Mouse (Mus musculus) hindbrain, embryonic 16.5 days (tissue): ENCODE measurements around the gene Ripor1. TPM values are rescaled to one million over a fixed set of nuclear protein-coding genes. Genes with fewer than 3 reads are reported as not detected.

Experiments used
- ATAC-seq: fragments of 200-750 bp; cut with Nextera tagmentation; 2 replicates; pipeline ENCODE4 v1.8.0; 2017; ENCODE audit warnings: moderate TSS enrichment, moderate library complexity
- H3K27ac ChIP-seq: fragments of 300-500 bp; sonication (generic); 2 replicates; pipeline ENCODE4 v1.5.1; 2014; ENCODE audit warnings: low read depth, mild to moderate bottlenecking, control low read depth, low read length, moderate library complexity
- H3K27me3 ChIP-seq: fragments of 300-500 bp; sonication (generic); replicated peaks from 2 replicates; pipeline ENCODE4 v1.6.1; 2014; ENCODE audit warnings: low read length; ENCODE audit not compliant: control insufficient read depth, insufficient read depth
- H3K36me3 ChIP-seq: fragments of 300-500 bp; sonication (generic); 2 replicates; pipeline ENCODE4 v1.6.1; 2014; ENCODE audit warnings: mild to moderate bottlenecking, low read length, moderate library complexity, mixed read lengths; ENCODE audit not compliant: control insufficient read depth, insufficient read depth
- H3K4me1 ChIP-seq: fragments of 300-500 bp; sonication (generic); 2 replicates; pipeline ENCODE4 v1.6.1; 2014; ENCODE audit warnings: low read depth, low read length; ENCODE audit not compliant: control insufficient read depth, insufficient read depth
- H3K4me2 ChIP-seq: fragments of 300-500 bp; sonication (generic); 2 replicates; pipeline ENCODE4 v1.6.1; 2014; ENCODE audit warnings: mild to moderate bottlenecking, low read length, control low read depth, moderate library complexity
- H3K4me3 ChIP-seq: fragments of 300-500 bp; sonication (generic); 2 replicates; pipeline ENCODE4 v1.5.1; 2014; ENCODE audit warnings: mild to moderate bottlenecking, low read length, control low read depth, moderate library complexity
- H3K9ac ChIP-seq: fragments of 300-500 bp; sonication (generic); 2 replicates; pipeline ENCODE4 v1.6.1; 2014; ENCODE audit warnings: low read depth, mild to moderate bottlenecking, control low read depth, low read length, moderate library complexity
- H3K9me3 ChIP-seq: fragments of 300-500 bp; sonication (generic); 2 replicates; pipeline ENCODE4 v1.6.1; 2014; ENCODE audit warnings: mild to moderate bottlenecking, low read length, moderate library complexity; ENCODE audit not compliant: control insufficient read depth
- WGBS: fragments of 180-500 bp; shearing (Covaris S2); extraction: QIAGEN DNeasy Blood & Tissue Kit; methylation state at CpG from one replicate; pipeline ENCODE4 v1.1.7; 2014; 5-methylcytosine and 5-hydroxymethylcytosine counted together
- polyA plus RNA-seq: library from polyadenylated mRNA; unstranded; fragments of >200 nt; fragmentation: Nextera tagmentation; extraction: Ambion mirVana; gene quantifications from 2 replicates; pipeline ENCODE4 v1.2.1, GENCODE M21; 2015

Ripor1 gene
- polyA plus RNA-seq, 1 experiment from 2014 or later, result 37.2 TPM

- no peak overlapping the region for H3K4me2 ChIP-seq
- no peaks in the 10 kb centered on the region for H3K36me3 ChIP-seq
- ATAC-seq, result no peak
- no peaks in the 10 kb centered on the region for H3K27me3 ChIP-seq
- H3K9ac ChIP-seq, result no peak overlapping the region
- no peak overlapping the region for H3K27ac ChIP-seq
- no peaks in the 10 kb centered on the region for H3K9me3 ChIP-seq
- no peak overlapping the region for H3K4me3 ChIP-seq
- no peaks in the 10 kb centered on the region for H3K4me1 ChIP-seq
Observed at GRCm38 (mm10) chr8:105573427-105573826, 31.6 kb upstream of the Ripor1 start.

- Histone ChIP-seq H3K9me3 (no peaks in the 10 kb centered on the region), H3K4me2 (no peak overlapping the region), H3K27me3 (no peaks in the 10 kb centered on the region), H3K9ac (no peak overlapping the region), H3K4me3 (no peak overlapping the region), H3K4me1 (no peaks in the 10 kb centered on the region), H3K27ac (no peak overlapping the region), H3K36me3 (no peaks in the 10 kb centered on the region)
- 54% methylated on average over 6 of the region's 6 CpGs for WGBS
- no peak for ATAC-seq
Observed at GRCm38 (mm10) chr8:105574741-105575140, 30.3 kb upstream of the Ripor1 start.

- 28% methylated on average over 3 of the region's 3 CpGs for WGBS
- no peaks in the 10 kb centered on the region for H3K36me3 ChIP-seq
- no peaks in the 10 kb centered on the region for H3K9me3 ChIP-seq
- no peak overlapping the region for H3K27ac ChIP-seq
- H3K4me3 ChIP-seq, result no peak overlapping the region
- no peaks in the 10 kb centered on the region for H3K27me3 ChIP-seq
- ATAC-seq, result no peak
- H3K4me2 ChIP-seq, result no peak overlapping the region
- H3K9ac ChIP-seq, result no peak overlapping the region
- H3K4me1 ChIP-seq, result no peaks in the 10 kb centered on the region
Observed at GRCm38 (mm10) chr8:105575538-105575937, 29.5 kb upstream of the Ripor1 start.

GRCm38 (mm10) chr8:105579719-105580118 is 25.3 kb upstream of the Ripor1 start:
- H3K4me3 ChIP-seq, result no peak overlapping the region
- H3K4me2 ChIP-seq, result no peak overlapping the region
- WGBS, result 70% methylated on average over 3 of the region's 3 CpGs
- no peak for ATAC-seq
- no peaks in the 10 kb centered on the region for H3K36me3 ChIP-seq
- H3K9me3 ChIP-seq, result no peaks in the 10 kb centered on the region
- H3K4me1 ChIP-seq, result no peaks in the 10 kb centered on the region
- H3K9ac ChIP-seq, result no peak overlapping the region
- no peak overlapping the region for H3K27ac ChIP-seq
- no peaks in the 10 kb centered on the region for H3K27me3 ChIP-seq

- no peak overlapping the region for H3K4me2 ChIP-seq
- H3K4me1 ChIP-seq, result 0 out of 2 replicates have a peak, but pooled peaks cover 2% of the 10 kb centered on the region
- no peaks in the 10 kb centered on the region for H3K27me3 ChIP-seq
- no peaks in the 10 kb centered on the region for H3K9me3 ChIP-seq
- H3K27ac ChIP-seq, result no peak overlapping the region
- no peak overlapping the region for H3K9ac ChIP-seq
- no peak overlapping the region for H3K4me3 ChIP-seq
- 88% methylated on average over 2 of the region's 2 CpGs for WGBS
- H3K36me3 ChIP-seq, result no peaks in the 10 kb centered on the region
- no peak for ATAC-seq
Observed at GRCm38 (mm10) chr8:105592431-105592830, 12.6 kb upstream of the Ripor1 start.

GRCm38 (mm10) chr8:105593859-105594258 is 11.2 kb upstream of the Ripor1 start:
- 23% methylated on average over 15 of the region's 15 CpGs for WGBS
- Histone ChIP-seq H3K4me1 (0 out of 2 replicates have a peak, but pooled peaks cover 2% of the 10 kb centered on the region), H3K27me3 (no peaks in the 10 kb centered on the region), H3K36me3 (no peaks in the 10 kb centered on the region), H3K4me3 (no peak overlapping the region), H3K4me2 (peak overlapping the region; percentile 18), H3K9me3 (no peaks in the 10 kb centered on the region), H3K9ac (no peak overlapping the region), H3K27ac (no peak overlapping the region)
- no peak for ATAC-seq

GRCm38 (mm10) chr8:105594451-105595242 is 10.4 kb upstream of the Ripor1 start:
- no peaks in the 10 kb centered on the region for H3K27me3 ChIP-seq
- no peak overlapping the region for H3K27ac ChIP-seq
- WGBS, result 79% methylated on average over 18 of the region's 18 CpGs
- H3K9me3 ChIP-seq, result no peaks in the 10 kb centered on the region
- H3K4me3 ChIP-seq, result no peak overlapping the region
- H3K4me1 ChIP-seq, result 0 out of 2 replicates have a peak, but pooled peaks cover 2% of the 10 kb centered on the region
- H3K36me3 ChIP-seq, result no peaks in the 10 kb centered on the region
- ATAC-seq, result no peak
- H3K9ac ChIP-seq, result no peak overlapping the region
- no peak overlapping the region for H3K4me2 ChIP-seq

GRCm38 (mm10) chr8:105596362-105597034 is 8.6 kb upstream of the Ripor1 start:
- peak; percentile 71 for ATAC-seq
- WGBS, result 7% methylated on average over 14 of the region's 14 CpGs

GRCm38 (mm10) chr8:105598777-105599176 is 6.3 kb upstream of the Ripor1 start:
- Histone ChIP-seq H3K4me2 (no peak overlapping the region), H3K27me3 (no peaks in the 10 kb centered on the region), H3K4me1 (0 out of 2 replicates have a peak, but pooled peaks cover 1% of the 10 kb centered on the region), H3K27ac (no peak overlapping the region), H3K36me3 (no peaks in the 10 kb centered on the region), H3K9me3 (no peaks in the 10 kb centered on the region), H3K9ac (no peak overlapping the region), H3K4me3 (no peak overlapping the region)
- ATAC-seq, result no peak
- WGBS, result 80% methylated on average over 6 of the region's 6 CpGs

More at GRCm38 (mm10) chr8:105596362-105597034, 8.6 kb upstream of the Ripor1 start:
- Histone ChIP-seq H3K4me2 (peak overlapping the region; percentile 22), H3K4me3 (no peak overlapping the region), H3K36me3 (no peaks in the 10 kb centered on the region), H3K4me1 (0 out of 2 replicates have a peak, but pooled peaks cover 2% of the 10 kb centered on the region), H3K27me3 (no peaks in the 10 kb centered on the region), H3K9ac (no peak overlapping the region), H3K9me3 (no peaks in the 10 kb centered on the region), H3K27ac (no peak overlapping the region)
